Mouse (Mus musculus): ENCODE measurements around the gene Ndufaf3.

Ndufaf3 gene

GRCm38 (mm10) chr9:108572321-108572720 is 5.1 kb upstream of the Ndufaf3 start:
- DNase-seq, result no peak

GRCm38 (mm10) chr9:108571401-108571973 is 4.3 kb upstream of the Ndufaf3 start:
- peak in 1 of 2 experiments; percentile 16 for DNase-seq

- DNase-seq, result peak; percentile 92
These were observed 3.1 kb upstream of the Ndufaf3 start for GRCm38 (mm10) chr9:108570207-108570896.

- DNase-seq, result peak; percentile 94 to 97
These were observed 2.4 kb upstream of the Ndufaf3 start, which contains the start of gene Dalrd3 for GRCm38 (mm10) chr9:108569381-108570206. Gene Dalrd3 (plus strand): TSS chr9:108569886.

- DNase-seq, result peak in 1 of 2 experiments; percentile 20
These were observed 1.3 kb upstream of the Ndufaf3 start for GRCm38 (mm10) chr9:108568511-108568921.

GRCm38 (mm10) chr9:108567931-108568419 is 741 bp upstream of the Ndufaf3 start:
- DNase-seq, result peak in 1 of 2 experiments; percentile 42

GRCm38 (mm10) chr9:108565881-108566814 is 1.1 kb downstream of the Ndufaf3 start:
- DNase-seq, result peak in 1 of 2 experiments; percentile 23

GRCm38 (mm10) chr9:108564131-108564530 is 3.1 kb downstream of the Ndufaf3 start:
- no peak for DNase-seq

GRCm38 (mm10) chr9:108563671-108564070 is 3.6 kb downstream of the Ndufaf3 start:
- no peak for DNase-seq

GRCm38 (mm10) chr9:108560227-108560841 is 6.9 kb downstream of the Ndufaf3 start, which contains the start of gene Impdh2:
Gene Impdh2 (plus strand): TSS chr9:108560286.
- DNase-seq, result peak; percentile 96 to 97

GRCm38 (mm10) chr9:108559169-108559568 is 8.1 kb downstream of the Ndufaf3 start:
- peak in 1 of 2 experiments; percentile 7 for DNase-seq

- no peak for DNase-seq
These were observed 20.4 kb downstream of the Ndufaf3 start for GRCm38 (mm10) chr9:108546875-108547274.

- no peak for DNase-seq
These were observed 21.2 kb downstream of the Ndufaf3 start for GRCm38 (mm10) chr9:108545986-108546385.

- no peak for DNase-seq
These were observed 26.4 kb downstream of the Ndufaf3 start for GRCm38 (mm10) chr9:108540846-108541245.

GRCm38 (mm10) chr9:108531496-108531895 is 35.7 kb downstream of the Ndufaf3 start:
- no peak for DNase-seq

- no peak for DNase-seq
These were observed 36.3 kb downstream of the Ndufaf3 start for GRCm38 (mm10) chr9:108530954-108531353.

GRCm38 (mm10) chr9:108525400-108525799 is 41.8 kb downstream of the Ndufaf3 start:
- no peak for DNase-seq

- DNase-seq, result no peak
These were observed 43.9 kb downstream of the Ndufaf3 start for GRCm38 (mm10) chr9:108523341-108523740.

GRCm38 (mm10) chr9:108521604-108522003 is 45.6 kb downstream of the Ndufaf3 start:
- DNase-seq, result no peak

- no peak for DNase-seq
These were observed 49.3 kb downstream of the Ndufaf3 start for GRCm38 (mm10) chr9:108517931-108518332.

GRCm38 (mm10) chr9:108517253-108517930 is 49.8 kb downstream of the Ndufaf3 start:
- DNase-seq, result peak; percentile 94 to 96

Measured in cerebellum, postnatal 10 days (tissue).